Mouse (Mus musculus) spleen, postnatal 4 days (tissue): ENCODE measurements around the gene Clspn.
"Not testable (repeated sequence)": the region's sequence is repeated elsewhere in the genome, so short reads cannot be mapped to it uniquely, and the experiment has no call there.

ENCODE experiments used
- DNase-seq, 2 experiments: peaks; one replicate each; pipeline ENCODE4 v3.0.0; 2022; ENCODE audit warnings: low spot score in 2 of 2

Gene Clspn

DNA sequence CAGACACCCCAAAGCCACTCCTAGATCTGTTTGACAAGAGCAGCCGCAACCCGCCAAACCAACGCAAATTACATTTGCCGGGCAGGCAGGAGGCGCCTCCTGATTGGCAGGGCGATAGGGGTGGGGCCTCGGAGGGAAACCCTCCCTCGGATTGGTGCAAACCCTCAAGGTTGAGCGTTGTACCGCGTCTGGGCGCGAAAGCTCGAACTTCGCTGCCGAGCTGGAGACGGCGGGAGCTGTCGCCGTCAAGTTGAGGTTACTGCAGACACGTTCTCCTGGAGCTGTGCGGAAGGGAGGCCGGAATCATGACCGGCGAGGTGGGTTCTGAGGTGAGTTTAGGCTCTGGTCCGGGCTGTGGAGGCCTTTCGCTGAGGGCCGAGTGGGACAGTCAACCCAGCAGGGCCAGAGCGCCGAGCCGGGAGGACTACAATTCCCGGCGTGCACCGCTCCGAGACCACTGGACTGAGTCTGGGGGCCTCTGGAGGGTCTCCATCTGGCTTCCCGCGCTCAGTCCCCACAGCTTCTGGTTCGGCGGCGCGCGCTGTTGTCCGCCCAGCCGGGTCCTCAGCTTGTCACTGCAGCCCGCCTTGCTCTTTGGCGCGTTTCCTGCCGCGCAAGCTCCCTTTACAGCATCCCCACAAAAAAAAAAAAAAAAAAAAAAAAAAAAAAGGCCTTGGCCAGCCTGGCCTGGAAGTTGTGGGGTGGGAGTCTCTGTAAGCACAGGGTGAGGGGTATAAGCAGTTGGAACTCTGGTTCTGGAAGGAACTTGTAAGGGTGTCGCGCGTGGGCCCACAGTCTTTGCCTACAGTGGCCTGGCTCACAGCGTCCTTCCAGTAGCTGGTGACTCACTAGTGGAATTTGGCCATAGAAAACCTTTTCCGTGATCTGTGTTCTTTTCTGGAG lies at the start of gene Clspn:
Gene Clspn (plus strand): TSS at position 127 of the 903 bp plus-strand sequence.
- peak; percentile 94 to 95 for DNase-seq

DNA sequence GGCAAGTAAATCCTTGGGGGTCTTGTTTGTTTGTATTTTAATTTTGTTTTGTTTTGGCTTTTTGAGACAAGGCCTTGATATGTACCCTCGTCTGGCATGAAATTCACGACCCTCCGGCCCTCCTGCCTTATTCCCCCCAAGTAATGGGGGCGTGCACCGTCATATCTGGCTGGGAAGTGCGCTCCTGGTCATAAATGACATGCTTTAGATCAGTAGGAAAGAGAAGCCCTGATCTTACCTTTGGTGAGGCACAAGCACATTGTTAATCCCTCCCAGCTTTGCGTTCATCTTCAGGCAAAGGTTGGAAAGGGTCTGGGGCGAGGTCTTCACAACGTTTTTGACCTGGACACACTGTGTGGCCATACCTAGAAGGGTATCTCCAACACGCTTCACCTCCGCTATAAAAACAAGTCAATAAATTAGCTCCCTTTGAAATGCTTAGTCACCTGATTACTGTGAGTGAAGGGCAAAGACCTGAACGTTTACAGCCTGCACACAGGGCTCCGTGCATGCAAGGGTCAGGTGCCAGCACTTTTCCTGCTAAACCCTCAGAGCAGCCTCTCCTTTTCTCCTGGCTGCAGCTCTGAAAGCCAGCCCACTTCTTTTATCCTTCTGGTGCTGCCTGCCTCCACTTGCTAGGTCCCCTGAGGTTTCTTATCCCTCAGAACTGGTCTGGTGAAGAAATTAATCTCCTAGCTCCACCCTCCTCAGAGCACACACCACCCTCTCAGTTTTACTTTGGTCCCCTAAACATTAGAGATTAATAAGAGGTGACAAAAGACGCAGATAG lies 48.4 kb upstream of the Clspn start:
- no peak for DNase-seq

DNA sequence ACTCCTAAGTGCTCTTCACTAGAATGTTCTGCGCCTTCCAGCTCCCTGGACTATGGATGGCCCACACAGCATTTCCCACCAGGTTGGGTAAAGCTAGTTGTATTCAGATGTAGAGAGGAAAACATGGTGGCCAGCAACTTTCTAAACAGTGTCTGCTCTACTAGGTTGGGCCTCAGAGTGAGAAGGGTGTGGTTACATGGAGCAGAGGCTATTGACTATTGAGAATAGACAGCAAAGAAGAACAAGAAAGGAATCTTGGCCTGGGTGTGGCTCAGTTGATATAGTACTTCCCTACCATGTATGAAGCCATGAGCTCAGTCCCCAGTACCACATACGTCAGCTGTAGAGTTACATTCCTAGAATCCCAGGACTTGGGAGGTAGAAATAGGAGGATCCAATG lies 47.7 kb upstream of the Clspn start:
- DNase-seq, result no peak

DNA sequence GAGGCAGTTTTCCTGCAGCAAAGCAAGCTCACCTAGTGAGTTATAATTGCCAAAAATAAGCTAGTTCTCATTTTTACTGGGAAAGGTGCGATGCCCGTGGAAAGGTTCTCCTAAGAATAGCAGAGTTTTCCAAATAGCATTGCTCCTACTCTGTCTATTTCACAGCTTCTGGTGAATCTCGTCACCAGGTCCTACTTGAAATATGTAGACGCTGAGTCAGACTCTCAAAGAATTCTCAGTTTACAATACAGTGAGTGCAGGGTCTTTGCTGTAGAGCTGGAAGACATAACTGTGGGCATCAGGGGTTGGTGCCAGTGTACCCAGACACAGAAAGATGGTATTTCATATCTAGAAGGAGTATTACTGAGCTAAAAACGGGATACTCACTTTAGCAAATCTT lies 45.7 kb upstream of the Clspn start:
- no peak for DNase-seq

DNA sequence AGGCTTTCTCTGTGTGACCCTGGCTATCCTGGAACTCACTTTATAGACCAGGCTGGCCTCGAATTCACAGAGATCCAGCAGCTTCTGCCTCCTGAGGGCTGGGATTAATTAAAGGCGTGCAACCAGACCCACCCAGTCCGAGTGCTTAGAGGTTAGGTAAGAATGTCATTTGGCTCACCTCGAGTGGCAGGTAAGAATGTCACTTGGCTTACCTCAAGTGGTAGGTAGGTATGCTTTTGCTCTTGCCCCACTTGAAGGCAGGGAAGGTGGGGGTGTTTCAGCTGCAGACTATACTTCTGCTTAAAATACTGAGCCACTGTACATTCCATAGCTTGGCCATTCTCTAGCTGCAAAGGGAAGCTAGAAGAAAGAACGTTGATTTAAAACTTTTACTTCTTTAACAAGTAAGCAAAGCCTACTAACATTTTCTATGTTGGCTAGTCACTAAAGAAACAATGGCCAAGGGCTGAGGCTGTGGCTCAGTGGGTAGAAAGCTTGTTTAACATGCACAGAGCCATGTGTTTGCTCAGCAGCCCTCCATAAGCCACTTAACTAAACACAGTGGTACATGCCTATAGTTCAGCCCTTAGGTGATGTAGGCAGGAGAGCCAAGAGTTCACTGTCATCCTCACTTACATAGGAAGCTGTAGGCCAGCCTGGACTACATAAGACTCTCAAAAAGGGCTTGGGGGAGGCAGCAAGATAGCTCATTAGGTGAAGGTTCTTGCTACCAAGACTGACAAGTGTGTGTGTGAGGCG lies 44.2 kb upstream of the Clspn start:
- DNase-seq, result no peak

DNA sequence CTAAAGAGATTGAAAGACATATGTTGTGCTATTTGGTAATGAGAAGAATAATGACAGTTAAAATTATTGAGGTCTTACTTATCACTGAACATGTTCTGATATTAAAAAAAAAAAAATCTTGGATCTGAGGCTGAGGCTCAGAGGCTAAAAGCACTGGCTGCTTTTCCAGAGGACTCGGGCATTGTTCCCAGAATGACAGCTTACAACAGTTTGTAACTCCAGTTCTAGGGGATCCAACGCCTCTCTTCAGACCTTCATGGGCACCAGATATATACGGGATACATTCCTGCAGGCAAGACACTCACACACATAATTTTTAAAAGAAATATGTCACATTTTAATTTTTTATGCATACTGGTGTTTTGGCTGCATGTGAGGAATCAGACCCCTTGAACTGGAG lies 30.6 kb upstream of the Clspn start:
- DNase-seq, result no peak

DNA sequence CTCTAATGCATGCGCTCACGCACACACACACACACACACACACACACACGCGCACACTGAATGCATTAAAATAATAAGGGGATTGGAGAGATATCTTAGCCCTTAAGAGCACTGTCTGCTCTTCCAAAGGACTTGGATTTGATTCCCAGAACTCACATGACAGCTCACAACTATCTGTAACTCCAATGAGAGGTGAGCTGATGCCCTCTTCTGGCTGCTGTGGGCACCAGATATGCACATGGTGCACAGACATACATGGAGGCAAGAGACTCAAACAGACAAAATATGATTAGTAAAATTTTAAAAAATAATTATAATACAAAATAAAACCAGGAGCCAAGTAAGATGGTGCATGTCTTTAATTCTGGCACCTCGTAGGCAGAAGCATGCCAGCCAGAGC lies 29.9 kb upstream of the Clspn start:
- DNase-seq, result no peak

DNA sequence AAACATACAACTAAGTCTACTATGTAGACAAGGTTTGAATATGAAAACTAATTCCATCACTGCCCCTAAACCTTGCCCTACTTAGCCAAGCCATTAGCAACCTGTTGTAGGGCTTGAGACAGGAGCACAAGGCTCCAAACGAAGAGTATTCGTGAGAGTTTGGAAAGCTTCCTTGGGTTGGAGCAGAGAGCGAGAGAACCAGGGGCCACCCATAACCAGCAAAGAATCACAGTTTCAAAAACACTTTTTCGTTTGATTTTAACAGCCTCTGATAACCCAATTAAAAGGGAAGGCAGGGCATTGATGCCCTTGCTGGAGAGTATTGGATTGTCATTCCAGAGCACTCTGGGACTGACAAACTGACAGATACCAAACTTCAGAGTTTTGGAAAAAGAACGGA lies 24.4 kb upstream of the Clspn start:
- no peak for DNase-seq

DNA sequence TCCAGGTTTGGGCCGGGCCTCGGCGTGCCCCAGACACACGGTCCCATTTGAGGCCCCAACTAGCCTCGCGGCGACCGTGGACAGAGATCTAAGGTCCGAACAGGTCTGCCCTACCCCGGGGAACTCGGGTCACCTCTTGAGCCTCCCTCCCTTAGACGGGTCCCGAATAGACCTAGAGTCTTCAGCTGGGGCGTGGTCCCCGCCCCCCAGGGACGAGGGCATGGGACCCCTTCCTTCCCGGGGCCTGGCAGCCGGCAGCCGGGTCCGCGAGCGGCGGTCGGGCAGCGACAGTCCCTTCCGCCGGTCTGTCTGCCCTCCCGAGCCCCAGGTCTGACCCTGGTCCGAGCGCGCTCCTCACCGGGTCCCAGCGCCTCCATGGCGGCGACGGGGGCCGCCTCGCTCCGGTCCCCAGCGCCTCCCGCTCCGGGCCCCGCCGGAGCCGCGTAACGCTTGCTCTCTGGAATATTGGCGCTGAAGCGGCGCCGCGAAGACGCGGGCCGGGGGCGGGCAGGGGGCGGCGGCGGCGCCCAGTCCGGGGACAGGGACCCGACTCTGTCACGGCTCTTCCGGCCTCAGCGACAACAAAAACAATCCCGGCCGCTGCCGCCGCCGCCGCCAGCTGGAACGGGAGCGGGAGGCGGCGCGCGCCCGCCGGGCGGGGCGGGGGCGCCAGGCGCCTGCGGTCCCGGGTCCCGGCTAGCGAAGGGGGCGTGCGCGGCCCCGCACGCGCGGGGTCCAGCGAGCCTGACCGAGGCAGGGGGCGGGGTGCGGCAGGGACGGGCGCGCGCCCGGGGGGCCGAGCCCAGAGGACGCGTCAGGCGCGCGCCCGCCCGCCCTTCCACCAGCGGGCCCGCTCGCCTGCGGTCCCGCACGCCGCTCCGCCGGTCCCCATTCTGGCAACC lies 23.7 kb upstream of the Clspn start, which contains the start of gene Ago4:
Gene Ago4 (minus strand): TSS at position 646 of the 902 bp plus-strand sequence.
- peak; percentile 31 to 67 for DNase-seq

DNA sequence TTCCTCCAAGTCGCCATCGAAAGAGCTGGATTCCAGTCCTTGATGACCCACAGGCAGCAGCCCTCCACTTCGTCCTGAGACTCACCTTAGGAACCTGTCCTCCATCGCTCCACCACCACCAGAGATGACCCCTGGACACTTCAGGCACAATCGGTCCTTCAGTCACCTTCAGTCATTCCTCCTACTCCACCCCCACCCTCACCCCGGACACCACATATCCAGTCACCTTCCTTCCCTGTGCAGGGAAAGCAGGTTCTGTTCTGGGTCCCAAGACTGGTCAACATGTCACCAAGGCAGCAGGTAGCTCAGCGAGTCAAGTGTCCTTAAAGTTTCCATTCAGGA lies 23.0 kb upstream of the Clspn start:
- no peak for DNase-seq

DNA sequence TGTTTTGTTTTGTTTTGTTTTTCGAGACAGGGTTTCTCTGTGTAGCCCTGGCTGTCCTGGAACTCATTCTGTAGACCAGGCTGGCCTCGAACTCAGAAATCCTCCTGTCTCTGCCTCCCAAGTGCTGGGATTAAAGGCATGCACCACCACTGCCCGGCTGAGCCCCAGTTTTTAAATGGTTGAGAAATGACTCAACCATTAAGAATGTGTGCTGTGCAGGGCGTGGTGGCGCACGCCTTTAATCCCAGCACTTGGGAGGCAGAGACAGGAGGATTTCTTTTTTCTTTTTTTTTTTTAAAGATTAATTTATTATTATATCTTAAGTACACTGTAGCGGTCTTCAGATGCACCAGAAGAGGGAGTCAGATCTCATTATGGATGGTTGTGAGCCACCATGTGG lies 21.1 kb upstream of the Clspn start:
- not testable (repeated sequence) for DNase-seq

DNA sequence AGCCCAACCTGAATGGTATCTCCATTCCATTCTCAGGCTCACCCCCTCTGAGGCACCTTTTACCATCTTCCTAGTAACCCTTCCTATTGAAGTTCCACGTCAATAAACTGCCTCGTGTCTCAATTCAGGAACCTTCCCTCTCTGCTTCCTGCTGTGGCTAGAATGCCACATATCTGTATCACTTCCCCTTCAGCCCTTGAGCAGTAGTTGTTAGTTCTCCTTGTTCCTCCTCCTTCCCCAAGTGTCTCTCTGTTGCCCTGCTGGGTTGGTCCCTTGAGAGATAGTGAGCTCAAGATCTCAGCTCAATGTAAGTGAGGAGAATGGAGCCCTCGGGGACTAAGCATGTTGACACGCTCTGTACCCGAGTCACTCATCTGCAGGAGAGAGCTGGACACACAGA lies 19.9 kb upstream of the Clspn start:
- DNase-seq, result peak; percentile 25 to 64

DNA sequence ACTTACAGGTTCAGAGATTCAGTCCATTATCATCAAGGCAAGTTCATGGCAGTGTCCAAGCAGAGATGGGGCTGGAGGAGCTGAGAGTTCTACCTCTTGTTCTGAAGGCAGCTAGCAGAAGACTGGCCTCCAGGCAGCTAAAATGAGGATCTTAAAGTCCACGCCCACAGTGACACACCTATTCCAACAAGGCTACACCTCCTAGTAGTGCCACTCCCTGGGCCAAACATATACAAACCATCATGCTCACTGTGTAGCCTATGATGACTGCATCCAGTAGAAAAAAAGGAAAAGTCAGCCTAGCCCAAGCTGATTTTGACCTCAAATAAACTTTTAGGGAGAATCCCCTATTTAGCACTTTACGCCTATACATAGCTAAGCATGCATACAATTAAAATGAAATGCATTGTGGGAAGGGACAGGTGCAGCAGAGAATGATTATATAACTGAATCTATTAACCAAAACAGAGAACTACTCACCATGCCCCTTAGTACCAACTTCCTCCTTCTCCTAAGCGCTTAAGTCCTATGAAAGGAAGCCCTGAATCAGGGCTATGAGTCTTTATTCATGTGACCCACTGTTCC lies 16.2 kb upstream of the Clspn start:
- no peak for DNase-seq

DNA sequence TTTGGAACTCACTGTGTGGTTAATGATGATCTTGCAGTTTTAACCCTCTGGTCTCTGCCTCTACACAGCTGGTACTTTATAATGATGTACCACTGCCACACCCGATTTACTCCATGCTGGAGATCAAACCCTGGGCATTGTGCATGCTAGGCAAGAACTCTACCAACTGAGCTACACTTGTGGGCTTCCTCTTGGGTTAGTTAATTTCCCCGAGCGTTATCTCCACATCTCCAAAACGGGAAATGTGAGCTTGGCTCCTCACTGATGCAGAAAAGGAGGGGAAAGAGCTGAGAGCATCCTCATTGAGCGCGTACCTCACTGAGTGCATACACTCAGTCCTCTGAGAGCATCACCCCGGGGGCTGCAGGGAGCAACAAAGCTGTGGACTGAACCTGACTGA lies 13.9 kb upstream of the Clspn start:
- no peak for DNase-seq

DNA sequence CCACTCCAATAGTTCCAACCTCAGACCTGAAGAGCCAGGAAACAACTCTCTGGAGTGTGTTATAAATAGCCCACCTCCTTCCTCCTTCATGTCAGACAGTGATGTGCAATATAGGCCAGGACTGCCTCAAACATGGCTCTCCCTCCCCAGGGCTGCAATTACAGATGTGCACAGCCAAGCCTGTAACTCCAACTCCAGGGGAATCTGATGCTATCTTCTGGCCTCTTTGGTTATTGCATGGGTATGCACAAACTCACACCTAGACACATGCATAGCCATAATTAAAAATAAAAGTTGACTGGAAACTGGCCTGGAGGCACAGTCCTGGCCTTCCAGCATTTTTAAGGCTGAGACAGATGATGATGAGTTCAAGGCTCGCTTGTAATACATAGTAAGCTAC lies 11.7 kb upstream of the Clspn start:
- DNase-seq, result no peak

DNA sequence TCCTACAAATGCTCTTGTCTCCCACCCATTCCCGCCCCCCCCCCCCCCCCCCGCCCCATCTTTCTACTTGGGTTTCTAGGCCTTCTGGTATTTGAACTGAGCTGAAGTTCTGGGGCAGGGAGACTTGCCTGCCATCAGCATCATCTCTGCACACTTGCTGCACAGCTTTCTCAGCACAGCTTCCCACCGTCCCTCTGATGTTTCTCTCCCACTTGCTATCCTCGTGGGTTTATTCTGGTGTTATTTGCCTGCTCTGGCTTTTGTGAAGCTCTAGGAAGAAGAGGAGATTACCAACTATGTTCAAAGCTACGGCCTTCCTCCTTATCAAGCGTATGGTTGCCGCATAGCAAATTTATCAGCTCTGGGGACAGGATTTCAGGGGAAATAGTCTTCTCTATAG lies 11.0 kb upstream of the Clspn start:
- DNase-seq, result no peak

DNA sequence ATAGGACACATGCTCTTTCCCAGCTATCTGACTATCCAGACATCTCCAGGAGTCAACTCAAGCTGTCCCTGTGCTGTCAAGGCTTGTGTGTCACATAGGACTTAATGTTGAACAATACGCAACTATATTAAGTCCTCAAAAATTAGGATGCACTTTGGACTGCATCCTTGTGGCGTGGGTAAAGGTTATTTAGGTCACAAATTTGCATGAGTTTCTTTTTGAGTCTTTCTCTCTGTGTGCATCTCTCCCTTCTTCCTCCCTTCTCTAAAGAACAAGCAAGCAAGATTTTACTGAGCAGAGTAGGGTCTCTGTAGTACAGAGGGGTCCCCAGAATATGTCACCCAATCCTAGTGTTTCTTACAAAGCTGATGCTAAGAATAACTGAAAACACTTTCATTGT lies 10.6 kb upstream of the Clspn start:
- no peak for DNase-seq

DNA sequence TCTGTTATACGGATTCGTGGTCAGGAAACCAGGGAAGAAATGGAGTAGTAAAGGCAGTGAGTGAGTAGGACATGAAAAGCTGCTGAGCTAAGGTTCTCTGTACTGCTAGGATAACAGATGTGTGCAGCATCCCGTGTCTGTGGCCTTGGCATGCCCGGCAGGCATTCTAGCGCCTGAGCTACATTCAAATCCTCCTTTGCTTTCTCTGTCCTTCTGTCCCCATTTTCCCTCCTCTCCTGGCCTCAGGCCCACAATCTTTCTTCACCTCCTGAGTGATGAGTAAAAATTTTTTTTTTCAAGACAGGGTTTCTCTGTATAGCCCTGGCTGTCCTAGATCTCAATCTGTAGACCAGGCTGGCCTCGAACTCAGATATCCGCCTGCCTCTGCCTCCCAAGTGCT lies 4.6 kb upstream of the Clspn start:
- DNase-seq, result no peak

DNA sequence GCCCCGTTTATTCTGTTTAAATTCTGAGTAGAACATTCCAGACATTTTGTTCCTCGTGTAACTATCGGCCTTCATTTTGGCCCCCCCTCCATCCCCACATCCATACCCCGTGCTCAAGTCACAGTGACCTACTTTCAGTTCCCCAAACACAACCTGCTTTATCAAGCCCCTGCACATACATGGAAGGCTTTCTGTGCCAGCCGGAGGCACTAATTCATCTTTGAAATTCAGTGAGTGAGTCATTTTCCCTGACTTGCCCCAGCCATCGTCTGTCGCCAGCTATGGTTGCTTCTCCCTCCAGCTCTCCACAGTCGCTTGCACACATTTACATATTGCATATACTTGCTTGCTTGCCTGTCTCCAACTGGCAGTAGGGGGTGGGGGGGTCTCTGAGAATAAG lies 3.6 kb upstream of the Clspn start:
- no peak for DNase-seq

DNA sequence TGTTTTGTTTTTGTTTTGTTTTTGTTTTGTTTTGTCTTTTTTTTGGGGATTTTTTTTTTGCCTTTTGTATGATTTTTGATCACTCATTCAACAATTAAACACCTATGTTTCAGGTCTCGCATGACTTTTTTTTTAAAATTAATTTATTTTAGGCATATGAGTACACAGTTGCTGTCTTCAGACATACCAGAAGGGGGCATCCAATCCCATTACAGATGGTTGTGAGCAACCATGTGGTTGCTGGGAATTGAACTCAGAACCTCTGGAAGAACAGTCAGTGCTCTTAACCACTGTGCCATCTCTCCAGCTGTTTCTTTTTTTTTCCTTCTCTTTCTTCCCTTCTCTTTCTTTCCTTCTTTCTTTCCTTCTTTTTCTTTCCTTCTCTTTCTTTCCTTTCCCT lies 3.0 kb upstream of the Clspn start:
- no peak for DNase-seq

DNA sequence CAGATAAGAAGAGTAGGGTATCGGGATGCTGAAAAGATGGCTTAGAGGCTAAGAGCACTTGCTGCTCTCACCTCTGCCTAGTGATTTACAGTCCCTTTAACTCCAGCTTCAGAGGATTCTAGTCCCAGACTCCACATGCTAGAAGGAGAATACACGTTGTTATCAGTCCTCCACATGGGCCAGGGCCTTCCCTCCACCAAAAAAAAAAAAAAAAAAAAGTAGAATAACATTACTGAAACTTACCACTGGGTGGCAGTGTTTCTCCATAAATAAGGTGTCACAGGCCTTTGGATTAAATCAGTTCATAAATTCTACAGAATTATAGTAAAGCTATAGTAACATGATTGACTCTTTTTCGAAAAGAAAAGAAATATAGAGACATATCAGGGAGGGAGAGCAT lies 2.3 kb upstream of the Clspn start:
- DNase-seq, result no peak
